Mouse (Mus musculus) layer of hippocampus, adult 11-12 months (tissue): Measurements from ENCODE around the gene Rundc3b.

ENCODE experiments used
- DNase-seq: peaks from one replicate; pipeline ENCODE4 v3.0.0; 2022; ENCODE audit warnings: low spot score

Rundc3b gene

GRCm38 (mm10) chr5:8622596-8623231 lies at the start of gene Rundc3b:
Gene Rundc3b (minus strand): TSS chr5:8622952.
- peak; percentile 93 for DNase-seq

GRCm38 (mm10) chr5:8669606-8670005 lies 46.9 kb upstream of the Rundc3b start:
- no peak for DNase-seq

- DNase-seq: no peak
These were observed 45.2 kb upstream of the Rundc3b start for GRCm38 (mm10) chr5:8667758-8668474.

- DNase-seq: no peak
These were observed 41.9 kb upstream of the Rundc3b start for GRCm38 (mm10) chr5:8664678-8665077.

- DNase-seq: no peak
These were observed 38.0 kb upstream of the Rundc3b start for GRCm38 (mm10) chr5:8660738-8661151.

GRCm38 (mm10) chr5:8659911-8660737 lies 37.4 kb upstream of the Rundc3b start, which contains the start of gene Abcb1a:
Gene Abcb1a (plus strand): TSS chr5:8660077.
- DNase-seq: no peak

GRCm38 (mm10) chr5:8652085-8652484 lies 29.3 kb upstream of the Rundc3b start:
- DNase-seq: no peak

GRCm38 (mm10) chr5:8648774-8649173 lies 26.0 kb upstream of the Rundc3b start:
- DNase-seq: no peak

- no peak for DNase-seq
These were observed 25.5 kb upstream of the Rundc3b start for GRCm38 (mm10) chr5:8648300-8648699.

- no peak for DNase-seq
These were observed 11.8 kb upstream of the Rundc3b start for GRCm38 (mm10) chr5:8634489-8634975.

GRCm38 (mm10) chr5:8632901-8633300 lies 10.1 kb upstream of the Rundc3b start:
- DNase-seq: no peak

GRCm38 (mm10) chr5:8622071-8622595 lies 619 bp downstream of the Rundc3b start:
- DNase-seq: peak; percentile 58

GRCm38 (mm10) chr5:8571118-8571517 lies 51.6 kb downstream of the Rundc3b start:
- no peak for DNase-seq

- no peak for DNase-seq
These were observed 55.9 kb downstream of the Rundc3b start for GRCm38 (mm10) chr5:8566867-8567266.

GRCm38 (mm10) chr5:8544512-8544911 lies 78.2 kb downstream of the Rundc3b start:
- no peak for DNase-seq

GRCm38 (mm10) chr5:8542631-8543207 lies 80.0 kb downstream of the Rundc3b start:
- no peak for DNase-seq

- no peak for DNase-seq
These were observed 81.3 kb downstream of the Rundc3b start for GRCm38 (mm10) chr5:8541120-8542117.

GRCm38 (mm10) chr5:8519006-8519405 lies 103.7 kb downstream of the Rundc3b start:
- DNase-seq: no peak

- no peak for DNase-seq
These were observed 131.0 kb downstream of the Rundc3b start for GRCm38 (mm10) chr5:8491778-8492177.

- no peak for DNase-seq
These were observed 133.2 kb downstream of the Rundc3b start for GRCm38 (mm10) chr5:8489471-8490110.
